ENCODE assay signal across 8 mouse cellular contexts in genomic region chr7:28338108-28338998, GRCm38 (mm10). TPM values are rescaled to one million over a fixed set of nuclear protein-coding genes. Genes with fewer than 3 reads are reported as not detected.
DNase-seq lines count a peak whose midpoint lies in the region; ATAC-seq and TF ChIP-seq lines count a peak whose summit lies in the region.

Supt5 (minus strand) TSS chr7:28338746.

- DNase-seq in 3T3-L1 (ENCODE audit: low read depth, low spot score): peak; percentile 98
- peak; percentile 75 to 92 for DNase-seq in adrenal gland, postnatal 4 days (ENCODE audit: low spot score in 2 of 2)
- DNase-seq in embryonic facial prominence, embryonic 14.5 days (ENCODE audit: low spot score): peak; percentile 100
- peak; percentile 97 to 98 for DNase-seq in heart, adult 2 months
- DNase-seq in kidney, adult 8-10 months: peak; percentile 98
- DNase-seq in spleen, postnatal 10 days (ENCODE audit: low spot score in 2 of 2): peak; percentile 94 to 98

- H3K27ac ChIP-seq in embryonic facial prominence, embryonic 14.5 days (replicated peaks; ENCODE audit: low read depth, low read length): peak within 1 kb of the TSS; percentile 87
- peak within 1 kb of the TSS; percentile 90 for H3K27ac ChIP-seq in heart, adult 2 months
- H3K27ac ChIP-seq in limb, embryonic 13.5 days: peak within 1 kb of the TSS; percentile 89
- peak within 1 kb of the TSS; percentile 90 for H3K27ac ChIP-seq in midbrain, embryonic 16.5 days (ENCODE audit: low read length)

- peak; percentile 73; the same call in 1 of the 2 replicates for TF ChIP-seq EP300 in heart, adult 2 months (IDR thresholded peaks at IDR 0.05; ENCODE audit: insufficient read depth, low read depth, low read length)

- H3K4me3 ChIP-seq in embryonic facial prominence, embryonic 14.5 days (ENCODE audit: low read depth, low read length): peak within 1 kb of the TSS; percentile 100
- peak within 1 kb of the TSS; percentile 96 for H3K4me3 ChIP-seq in heart, adult 2 months
- H3K4me3 ChIP-seq in limb, embryonic 13.5 days: peak within 1 kb of the TSS; percentile 95
- peak within 1 kb of the TSS; percentile 97 for H3K4me3 ChIP-seq in midbrain, embryonic 16.5 days (ENCODE audit: low read depth, low read length)

- peak within 1 kb of the TSS; percentile 96 for H3K9ac ChIP-seq in embryonic facial prominence, embryonic 14.5 days (ENCODE audit: low read depth, low read length)
- peak within 1 kb of the TSS; percentile 93 for H3K9ac ChIP-seq in heart, adult 2 months (ENCODE audit: low read depth, low read length)
- peak within 1 kb of the TSS; percentile 98 for H3K9ac ChIP-seq in limb, embryonic 13.5 days
- peak within 1 kb of the TSS; percentile 96 for H3K9ac ChIP-seq in midbrain, embryonic 16.5 days (ENCODE audit: low read depth, low read length)

- peaks cover 7% of the 10 kb centered on the region for H3K4me1 ChIP-seq in embryonic facial prominence, embryonic 14.5 days (ENCODE audit: control insufficient read depth, insufficient read depth, low read length)
- H3K4me1 ChIP-seq in heart, adult 2 months (ENCODE audit: control insufficient read depth, insufficient read depth, low read length): peaks cover 6% of the 10 kb centered on the region
- peaks cover 32% of the 10 kb centered on the region for H3K4me1 ChIP-seq in limb, embryonic 13.5 days
- peaks cover 21% of the 10 kb centered on the region for H3K4me1 ChIP-seq in midbrain, embryonic 16.5 days (ENCODE audit: control insufficient read depth, insufficient read depth, low read length)

- ATAC-seq in embryonic facial prominence, embryonic 14.5 days (ENCODE audit: low read depth): peak; percentile 99
- ATAC-seq in limb, embryonic 13.5 days (ENCODE audit: low FRiP score, low read depth): peak; percentile 99
- peak; percentile 99 for ATAC-seq in midbrain, embryonic 16.5 days

- H3K9me3 ChIP-seq in embryonic facial prominence, embryonic 14.5 days (ENCODE audit: control insufficient read depth, low read length): no peaks in the 10 kb centered on the region
- H3K9me3 ChIP-seq in limb, embryonic 13.5 days: no peaks in the 10 kb centered on the region
- H3K9me3 ChIP-seq in midbrain, embryonic 16.5 days (replicated peaks; ENCODE audit: control insufficient read depth, low read length, poor library complexity, severe bottlenecking): no peaks in the 10 kb centered on the region

- peak within 1 kb of the TSS; percentile 88 for H3K4me2 ChIP-seq in embryonic facial prominence, embryonic 14.5 days (ENCODE audit: low read depth, low read length)
- H3K4me2 ChIP-seq in limb, embryonic 13.5 days (replicated peaks): peak within 1 kb of the TSS; percentile 90
- peak within 1 kb of the TSS; percentile 71 for H3K4me2 ChIP-seq in midbrain, embryonic 16.5 days (ENCODE audit: low read length)

- no peak for TF ChIP-seq CTCF in heart, adult 2 months (IDR thresholded peaks at IDR 0.05)

- intact Hi-C loops in heart, adult 2 months (cut with DNase I): loop anchor here (1.0 kb wide), 2 partner anchors 12 to 26 kb away; partner anchors contain the start of genes Rps16 and Timm50

- TF ChIP-seq POLR2A in heart, adult 2 months (IDR thresholded peaks at IDR 0.05; ENCODE audit: insufficient read depth, low read depth, low read length): peak; percentile 92

- WGBS in embryonic facial prominence, embryonic 14.5 days: 1% methylated on average over 67 of the region's 77 CpGs
- under 1% methylated on average over 77 of the region's 77 CpGs for WGBS in heart, adult 2 months
- WGBS in limb, embryonic 13.5 days: under 1% methylated on average over 77 of the region's 77 CpGs
- under 1% methylated on average over 77 of the region's 77 CpGs for WGBS in midbrain, embryonic 16.5 days

- H3K27me3 ChIP-seq in embryonic facial prominence, embryonic 14.5 days (replicated peaks; ENCODE audit: control insufficient read depth, insufficient read depth, low read length): no peaks in the 10 kb centered on the region
- H3K27me3 ChIP-seq in heart, adult 2 months (ENCODE audit: control insufficient read depth, insufficient read depth, low read length): no peaks in the 10 kb centered on the region
- H3K27me3 ChIP-seq in limb, embryonic 13.5 days: no peaks in the 10 kb centered on the region
- H3K27me3 ChIP-seq in midbrain, embryonic 16.5 days (ENCODE audit: control insufficient read depth, insufficient read depth, low read depth, low read length): no peaks in the 10 kb centered on the region

- 0 out of 2 replicates have a peak, but pooled peaks cover 5% of the 10 kb centered on the region for H3K36me3 ChIP-seq in embryonic facial prominence, embryonic 14.5 days (ENCODE audit: control insufficient read depth, insufficient read depth, low read length)
- peaks cover 5% of the 10 kb centered on the region; the same call in 1 of the 2 replicates for H3K36me3 ChIP-seq in heart, adult 2 months (ENCODE audit: control insufficient read depth, insufficient read depth, low read length)
- peaks cover 14% of the 10 kb centered on the region for H3K36me3 ChIP-seq in limb, embryonic 13.5 days
- no peaks in the 10 kb centered on the region for H3K36me3 ChIP-seq in midbrain, embryonic 16.5 days (ENCODE audit: control insufficient read depth, insufficient read depth, low read length)

- H3K79me2 ChIP-seq in heart, adult 2 months (replicated peaks; ENCODE audit: control insufficient read depth, insufficient read depth, low read length): peaks cover 10% of the 10 kb centered on the region

RNA-seq across cellular contexts. Expression of gene Supt5, which starts in this region (rescaled TPM):
- total RNA-seq in adrenal gland, postnatal 4 days (2021): 100 to 1,000 TPM; 113 to 123 TPM
- polyA plus RNA-seq in embryonic facial prominence, embryonic 14.5 days (2014; fragmentation: Nextera tagmentation; extraction: Ambion mirVana): 70.5 and 82.3 TPM in 2 replicates
- total RNA-seq in heart, adult 2 months (2021): 10 to 100 TPM; 52.5 to 59.9 TPM
- 64.3 and 72.4 TPM in 2 replicates for polyA plus RNA-seq in heart, adult 2 months (2012; rRNA removed)
- polyA plus RNA-seq in limb, embryonic 13.5 days (2015; fragmentation: Nextera tagmentation; extraction: Ambion mirVana): 98.8 and 106 TPM in 2 replicates
- 108 and 111 TPM in 2 replicates for polyA plus RNA-seq in midbrain, embryonic 16.5 days (2015; fragmentation: Nextera tagmentation; extraction: Ambion mirVana)

Comparison
In these comparisons a context has a peak if more than half of its experiments do, and no peak if none do; other contexts are left out.
1. Peak in every context shown above with its lines: DNase-seq, ATAC-seq, H3K4me3 ChIP-seq and H3K27ac ChIP-seq.